Mouse (Mus musculus) liver, adult 2 months (tissue): ENCODE measurements at regions not wholly inside any gene's neighbourhood (a gene's known extent, or its start where the extent isn't known, plus 50 kb on each side); places are given as distances from the start of the nearest gene placed in this dataset.

ENCODE experiments used
- CTCF ChIP-seq: fragments of 200-500 bp; IDR thresholded peaks from 2 replicates; pipeline ENCODE4 v1.5.1; 2011; ENCODE audit warnings: low read depth, low read length, control low read depth
- POLR2A ChIP-seq: fragments of 200-500 bp; IDR thresholded peaks from 2 replicates; pipeline ENCODE4 v1.6.1; 2011; ENCODE audit warnings: low read length, control low read depth; ENCODE audit not compliant: insufficient read depth; ENCODE audit errors: extremely low read depth

DNA sequence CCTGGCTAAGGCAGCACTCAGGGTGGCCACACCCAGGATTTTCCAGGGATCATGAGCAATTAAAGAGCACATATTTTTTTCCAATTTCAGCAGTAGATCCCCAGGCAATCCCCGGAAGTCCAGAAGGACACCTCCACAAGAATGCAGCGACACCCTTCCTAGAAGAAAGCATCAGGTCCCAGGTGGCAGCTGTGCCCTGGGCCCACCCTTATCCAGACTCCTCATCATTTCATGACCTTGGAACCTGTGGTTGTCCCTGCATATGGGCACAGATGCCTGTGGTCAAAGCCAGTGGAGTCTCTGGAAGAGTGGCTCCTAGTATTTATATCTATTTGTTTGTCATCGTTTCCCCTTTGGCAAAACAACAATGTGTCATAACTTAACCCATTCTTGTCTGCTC is 120.8 kb downstream of the Sox11 start:
- TF ChIP-seq CTCF (no peak), POLR2A (no peak)
